Mouse (Mus musculus): Measurements from ENCODE around the gene Pgghg.

Gene Pgghg

DNA sequence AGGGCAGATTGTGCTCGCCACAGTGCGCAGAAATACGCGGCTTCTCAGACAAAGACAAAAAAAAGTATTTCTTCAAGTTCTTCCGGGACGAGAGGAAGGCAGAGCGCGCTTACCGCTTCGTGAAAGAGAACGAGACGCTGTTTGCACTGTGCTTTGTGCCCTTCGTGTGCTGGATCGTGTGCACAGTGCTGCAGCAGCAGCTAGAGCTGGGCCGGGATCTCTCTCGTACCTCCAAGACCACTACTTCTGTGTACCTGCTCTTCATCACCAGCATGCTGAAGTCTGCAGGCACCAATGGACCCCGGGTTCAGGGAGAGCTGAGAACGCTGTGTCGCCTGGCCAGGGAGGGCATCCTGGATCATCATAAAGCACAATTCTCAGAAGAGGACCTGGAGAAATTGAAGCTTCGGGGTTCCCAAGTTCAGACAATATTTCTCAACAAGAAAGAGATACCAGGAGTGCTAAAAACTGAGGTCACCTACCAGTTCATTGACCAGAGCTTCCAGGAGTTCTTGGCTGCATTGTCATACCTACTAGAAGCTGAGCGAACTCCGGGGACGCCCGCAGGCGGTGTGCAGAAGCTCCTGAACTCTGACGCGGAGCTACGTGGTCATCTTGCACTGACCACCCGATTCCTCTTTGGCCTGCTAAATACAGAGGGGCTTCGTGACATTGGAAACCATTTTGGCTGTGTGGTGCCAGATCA, 18.0 kb upstream of the Pgghg start:
- DNase-seq (ENCODE audit: low spot score in 2 of 2): no peak

DNA sequence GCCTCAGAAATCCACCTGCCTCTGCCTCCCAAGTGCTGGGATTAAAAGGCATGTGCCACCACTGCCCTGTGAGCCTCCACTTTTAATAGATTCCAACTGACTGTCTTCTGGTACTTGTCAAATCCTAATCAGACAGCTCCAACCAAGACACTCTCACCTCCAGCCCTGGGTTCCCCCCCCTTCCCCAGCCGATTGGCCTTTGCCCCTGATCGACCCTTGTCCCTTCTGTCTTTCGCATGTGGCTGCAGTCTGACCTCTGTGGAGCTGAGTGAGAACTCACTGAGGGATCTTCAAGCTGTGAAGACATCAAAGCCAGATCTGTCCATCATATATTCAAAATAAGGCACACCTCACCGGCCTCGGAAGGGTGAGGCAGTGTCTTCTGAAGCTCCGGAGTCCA, 14.0 kb upstream of the Pgghg start:
- no peak for DNase-seq (ENCODE audit: low spot score in 2 of 2)

GRCm38 (mm10) chr7:140938436-140938835, 2.8 kb upstream of the Pgghg start:
- DNase-seq (ENCODE audit: low spot score in 2 of 2): no peak

DNA sequence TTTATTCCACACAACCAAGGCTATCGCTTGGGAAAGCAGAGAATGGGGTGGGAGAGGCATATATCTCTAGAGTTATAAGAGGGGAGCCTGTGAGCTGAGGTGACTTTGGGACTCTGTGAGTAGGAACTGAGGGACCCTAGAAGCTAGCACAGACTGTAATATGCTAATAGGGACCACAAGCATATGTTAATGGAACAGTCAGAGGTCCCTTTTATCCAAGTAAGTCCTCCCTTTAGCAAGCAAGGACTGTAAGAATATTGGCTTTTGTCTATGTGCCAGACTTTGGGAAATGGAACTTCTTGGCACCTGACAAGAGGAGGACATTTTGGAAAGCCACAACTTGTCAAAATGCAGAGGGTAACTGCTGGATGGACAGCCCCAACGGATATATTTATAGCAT, 2.3 kb upstream of the Pgghg start:
- no peak for DNase-seq (ENCODE audit: low spot score in 2 of 2)

GRCm38 (mm10) chr7:140939669-140940171, 1.5 kb upstream of the Pgghg start:
- DNase-seq (ENCODE audit: low spot score in 2 of 2): no peak

DNA sequence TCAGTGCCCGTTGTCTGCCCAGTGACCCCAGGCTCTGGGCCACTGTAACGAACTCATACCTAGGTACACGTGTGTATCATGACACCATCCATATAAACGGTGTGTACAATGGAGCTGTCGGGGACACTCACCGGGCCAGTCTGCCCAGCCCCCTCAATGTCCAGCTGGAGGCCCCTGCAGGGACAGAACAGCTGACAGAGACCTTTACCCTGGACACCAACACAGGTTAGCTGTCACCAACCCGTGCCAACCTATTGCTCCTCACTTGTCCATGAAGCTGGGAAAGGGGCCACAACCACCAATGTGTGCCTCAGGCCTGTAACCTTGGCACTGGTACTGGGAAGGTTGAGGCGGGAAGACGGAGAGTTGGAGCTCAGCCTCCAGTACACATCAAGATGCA, 1.1 kb downstream of the Pgghg start:
- no peak for DNase-seq (ENCODE audit: low spot score in 2 of 2)

DNA sequence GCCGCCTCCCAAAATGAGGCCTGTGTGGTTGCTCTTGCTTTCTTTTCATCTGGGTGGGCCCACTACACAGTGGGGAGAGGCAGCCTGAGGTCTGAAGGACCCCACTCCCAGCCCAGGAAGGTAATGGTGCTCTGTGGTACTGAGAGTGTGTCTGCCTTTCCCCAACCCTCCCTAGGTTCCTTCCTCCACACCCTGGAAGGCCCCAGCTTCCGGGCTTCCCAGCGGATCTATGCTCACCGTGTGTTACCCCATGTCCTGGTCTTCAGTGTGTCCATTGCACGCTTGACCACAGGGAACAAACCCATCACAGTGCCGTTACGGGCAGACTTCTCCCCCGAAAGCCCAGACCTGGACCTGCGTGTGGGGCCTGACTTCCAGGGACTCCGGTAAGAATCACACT, 1.6 kb downstream of the Pgghg start:
- no peak for DNase-seq (ENCODE audit: low spot score in 2 of 2)

- no peak for DNase-seq (ENCODE audit: low spot score in 2 of 2)
Measured at GRCm38 (mm10) chr7:140943356-140943755, 2.2 kb downstream of the Pgghg start.

GRCm38 (mm10) chr7:140944236-140944635, 3.0 kb downstream of the Pgghg start:
- no peak for DNase-seq (ENCODE audit: low spot score in 2 of 2)

GRCm38 (mm10) chr7:140945247-140945646, 4.1 kb downstream of the Pgghg start:
- no peak for DNase-seq (ENCODE audit: low spot score in 2 of 2)

- DNase-seq (ENCODE audit: low spot score in 2 of 2): no peak
Measured at GRCm38 (mm10) chr7:140946311-140946710, 5.1 kb downstream of the Pgghg start.

- DNase-seq (ENCODE audit: low spot score in 2 of 2): no peak
Measured at GRCm38 (mm10) chr7:140946980-140947379, 5.8 kb downstream of the Pgghg start.

- DNase-seq (ENCODE audit: low spot score in 2 of 2): no peak
Measured at GRCm38 (mm10) chr7:140948161-140948560, 7.0 kb downstream of the Pgghg start.

GRCm38 (mm10) chr7:140949255-140949654, 8.1 kb downstream of the Pgghg start:
- no peak for DNase-seq (ENCODE audit: low spot score in 2 of 2)

DNA sequence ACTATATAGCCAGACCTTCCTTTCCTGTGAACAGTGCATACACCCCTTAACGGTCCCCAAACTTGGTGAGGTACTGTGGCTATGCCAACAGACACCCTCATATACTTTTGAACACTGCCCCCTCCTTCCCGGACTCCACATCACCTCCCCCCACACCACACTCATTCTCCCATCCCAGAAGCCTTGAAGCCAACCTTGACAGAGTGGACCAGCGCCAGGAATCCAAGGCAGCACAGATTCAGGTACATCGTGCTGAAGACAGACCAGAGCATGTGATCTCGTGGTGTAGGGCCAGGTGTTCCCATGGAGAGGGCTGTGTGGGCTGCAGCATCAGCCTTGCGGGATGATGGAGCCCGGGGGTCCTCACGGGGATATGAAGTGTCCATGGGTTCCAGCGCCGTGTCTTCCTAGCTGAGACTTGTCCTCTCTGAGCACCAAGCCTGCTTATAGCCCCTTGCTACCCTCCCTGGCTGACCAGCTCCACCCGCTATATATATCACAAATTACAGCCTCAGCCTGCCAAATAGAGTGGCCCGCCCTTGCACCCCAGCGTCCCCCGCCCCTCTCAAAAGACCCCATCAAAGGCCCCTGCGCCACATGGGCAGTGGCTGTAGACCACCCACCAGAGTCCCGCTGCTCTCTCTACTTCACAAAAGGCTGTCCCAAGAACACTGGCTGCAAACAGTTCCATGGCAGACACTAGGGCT, 8.8 kb downstream of the Pgghg start, which contains the start of gene Ifitm5:
Ifitm5 (minus strand) TSS at position 468 of the 707 bp plus-strand sequence.
- no peak for DNase-seq (ENCODE audit: low spot score in 2 of 2)

- DNase-seq (ENCODE audit: low spot score in 2 of 2): no peak
Measured at GRCm38 (mm10) chr7:140951051-140951450, 9.9 kb downstream of the Pgghg start.

- no peak for DNase-seq (ENCODE audit: low spot score in 2 of 2)
Measured at GRCm38 (mm10) chr7:140951765-140952164, 10.6 kb downstream of the Pgghg start.

DNA sequence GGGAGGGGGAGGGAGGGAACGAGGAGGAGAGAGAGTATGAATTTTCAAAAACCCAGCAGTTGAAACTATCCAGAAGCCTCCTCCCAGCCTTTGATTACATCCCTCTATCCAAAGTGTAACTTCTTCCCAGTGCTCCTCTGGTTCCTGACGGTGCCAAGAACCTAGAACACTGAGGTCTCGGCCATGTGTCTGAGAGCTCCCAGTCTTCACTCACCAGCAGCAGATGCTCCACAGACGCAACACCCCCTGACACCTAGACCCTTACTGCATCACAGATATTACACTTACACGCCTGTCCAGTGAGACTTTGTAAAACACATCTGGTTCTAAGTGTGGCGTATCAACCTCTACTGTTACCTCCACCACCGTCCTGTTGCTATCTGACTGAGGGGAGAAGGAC, 11.2 kb downstream of the Pgghg start:
- no peak for DNase-seq (ENCODE audit: low spot score in 2 of 2)

- no peak for DNase-seq (ENCODE audit: low spot score in 2 of 2)
Measured at GRCm38 (mm10) chr7:140953133-140953532, 11.9 kb downstream of the Pgghg start.

- DNase-seq (ENCODE audit: low spot score in 2 of 2): no peak
Measured at GRCm38 (mm10) chr7:140953800-140954732, 12.9 kb downstream of the Pgghg start.

DNA sequence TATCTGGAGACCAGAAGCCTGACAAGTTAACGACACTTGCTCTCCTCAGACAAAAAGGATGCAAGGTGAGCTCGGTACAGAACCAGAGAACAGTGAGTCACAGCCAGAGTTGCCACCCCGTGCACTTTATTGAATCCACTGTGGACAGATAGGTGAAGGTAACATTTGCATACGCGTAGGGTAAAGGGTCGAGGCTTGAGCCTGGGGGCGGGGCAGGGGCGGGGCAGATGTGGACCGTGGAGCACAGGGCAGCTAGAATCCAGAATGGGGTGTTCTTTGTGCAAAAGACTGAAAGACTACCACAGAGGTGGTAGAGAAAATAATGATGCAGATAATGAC, 13.5 kb downstream of the Pgghg start:
- no peak for DNase-seq (ENCODE audit: low spot score in 2 of 2)

GRCm38 (mm10) chr7:140955342-140955741, 14.2 kb downstream of the Pgghg start:
- DNase-seq (ENCODE audit: low spot score in 2 of 2): no peak
